Mouse (Mus musculus) erythroid progenitor cell, adult 5-6 weeks (primary cell): ENCODE data around the gene Igdcc3. TPM values are rescaled to one million over a fixed set of nuclear protein-coding genes. Genes with fewer than 3 reads are reported as not detected.
A peak's percentile ranks its signal among the peaks of the same experiment; 100 is the strongest.

ENCODE experiments used
- ATAC-seq: replicated peaks from 2 replicates; pipeline ENCODE4 v1.8.0; 2016; ENCODE audit warnings: moderate number of reproducible peaks, mild to moderate bottlenecking, moderate TSS enrichment, inconsistent platforms; ENCODE audit not compliant: poor library complexity, low FRiP score, severe bottlenecking
- total RNA-seq, 2 experiments: library from RNA; stranded (forward) in 1 of 2; stranded (reverse) in 1 of 2; fragments of 150-400 nt in 1 of 2; fragments of 186-747, 209-891 nt in 1 of 2; gene quantifications; 2 replicates each; pipeline versions ENCODE4 v1.2.3 to v1.2.4; 2015 to 2017; ENCODE audit warnings: low replicate concordance in 2 of 2

Gene Igdcc3
- total RNA-seq, 2 experiments from 2014 or later = not detected

- ATAC-seq = 0 out of 2 replicates have a peak, but pooled peaks have one; percentile 59
These were observed 7.2 kb upstream of the Igdcc3 start for GRCm38 (mm10) chr9:65133739-65134138.

GRCm38 (mm10) chr9:65135126-65135525, 5.9 kb upstream of the Igdcc3 start:
- no peak for ATAC-seq

- no peak for ATAC-seq
These were observed 498 bp upstream of the Igdcc3 start for GRCm38 (mm10) chr9:65140491-65140890.

GRCm38 (mm10) chr9:65141306-65141975, 452 bp downstream of the Igdcc3 start:
- no peak for ATAC-seq

GRCm38 (mm10) chr9:65141976-65142318, 958 bp downstream of the Igdcc3 start:
- ATAC-seq = no peak

GRCm38 (mm10) chr9:65142399-65142798, 1.4 kb downstream of the Igdcc3 start:
- ATAC-seq = no peak

GRCm38 (mm10) chr9:65146001-65146400, 5.0 kb downstream of the Igdcc3 start:
- no peak for ATAC-seq

GRCm38 (mm10) chr9:65148507-65148906, 7.5 kb downstream of the Igdcc3 start:
- ATAC-seq = no peak

- ATAC-seq = no peak
These were observed 11.8 kb downstream of the Igdcc3 start for GRCm38 (mm10) chr9:65152711-65153330.

GRCm38 (mm10) chr9:65153331-65153711, 12.3 kb downstream of the Igdcc3 start:
- no peak for ATAC-seq

GRCm38 (mm10) chr9:65154692-65155455, 13.9 kb downstream of the Igdcc3 start:
- no peak for ATAC-seq

- no peak for ATAC-seq
These were observed 15.6 kb downstream of the Igdcc3 start for GRCm38 (mm10) chr9:65156604-65157003.

GRCm38 (mm10) chr9:65157631-65158030, 16.6 kb downstream of the Igdcc3 start:
- no peak for ATAC-seq

GRCm38 (mm10) chr9:65161188-65161587, 20.2 kb downstream of the Igdcc3 start:
- no peak for ATAC-seq

GRCm38 (mm10) chr9:65161881-65162280, 20.9 kb downstream of the Igdcc3 start:
- ATAC-seq = no peak

GRCm38 (mm10) chr9:65162711-65163639, 22.0 kb downstream of the Igdcc3 start:
- no peak for ATAC-seq

- ATAC-seq = no peak
These were observed 23.9 kb downstream of the Igdcc3 start for GRCm38 (mm10) chr9:65164870-65165269.

GRCm38 (mm10) chr9:65166386-65166785, 25.4 kb downstream of the Igdcc3 start:
- ATAC-seq = no peak

- ATAC-seq = no peak
These were observed 27.5 kb downstream of the Igdcc3 start for GRCm38 (mm10) chr9:65168534-65168933.

- no peak for ATAC-seq
These were observed 28.0 kb downstream of the Igdcc3 start for GRCm38 (mm10) chr9:65168952-65169351.
